Mouse (Mus musculus) retina, embryonic 14.5 days (tissue): Measurements from ENCODE around the gene Psmb9.
A peak's percentile ranks its signal among the peaks of the same experiment; 100 is the strongest.

Source experiments
- DNase-seq: peaks from one replicate; pipeline ENCODE4 v3.0.0-alpha.2; 2015; ENCODE audit warnings: low spot score

Psmb9 gene

DNA sequence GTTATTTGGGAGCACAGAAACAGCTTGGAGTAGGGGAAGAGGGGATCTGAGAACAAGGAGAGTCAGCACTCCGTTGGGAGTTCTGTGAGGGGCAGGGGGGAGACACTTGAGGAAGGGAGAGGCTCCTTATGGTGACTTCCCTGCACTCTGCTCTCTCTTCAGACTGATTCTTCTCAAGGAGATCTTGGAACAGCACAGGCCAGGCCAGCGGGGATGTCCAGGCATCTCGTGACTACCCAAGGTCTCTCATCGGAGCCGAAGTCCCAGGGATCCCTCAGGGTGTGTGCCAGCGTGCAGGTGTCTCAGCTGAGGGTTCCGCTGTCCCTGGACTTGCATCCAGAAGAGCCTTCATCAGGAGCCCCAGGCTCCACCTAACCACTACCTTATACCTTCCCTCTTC lies 48.9 kb downstream of the Psmb9 start:
- no peak for DNase-seq

DNA sequence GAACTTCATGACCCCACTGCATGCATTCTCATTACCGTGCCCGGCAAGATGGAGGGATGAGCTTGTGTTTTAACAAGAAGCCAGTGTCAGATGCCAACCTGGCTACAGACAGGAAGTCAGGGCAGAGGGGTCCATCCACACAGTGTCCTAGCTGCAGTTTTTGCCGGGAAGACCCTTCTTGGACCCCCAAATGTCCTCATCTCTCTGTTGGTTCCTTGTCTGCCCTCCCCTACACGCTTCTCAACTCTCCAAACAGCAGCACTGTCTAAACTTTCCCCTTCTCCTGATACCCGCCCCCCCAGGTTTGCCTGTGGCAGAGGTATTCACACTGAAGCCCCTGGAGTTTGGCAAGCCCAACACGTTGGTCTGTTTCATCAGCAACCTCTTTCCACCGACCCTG lies 50.0 kb downstream of the Psmb9 start:
- DNase-seq: no peak

DNA sequence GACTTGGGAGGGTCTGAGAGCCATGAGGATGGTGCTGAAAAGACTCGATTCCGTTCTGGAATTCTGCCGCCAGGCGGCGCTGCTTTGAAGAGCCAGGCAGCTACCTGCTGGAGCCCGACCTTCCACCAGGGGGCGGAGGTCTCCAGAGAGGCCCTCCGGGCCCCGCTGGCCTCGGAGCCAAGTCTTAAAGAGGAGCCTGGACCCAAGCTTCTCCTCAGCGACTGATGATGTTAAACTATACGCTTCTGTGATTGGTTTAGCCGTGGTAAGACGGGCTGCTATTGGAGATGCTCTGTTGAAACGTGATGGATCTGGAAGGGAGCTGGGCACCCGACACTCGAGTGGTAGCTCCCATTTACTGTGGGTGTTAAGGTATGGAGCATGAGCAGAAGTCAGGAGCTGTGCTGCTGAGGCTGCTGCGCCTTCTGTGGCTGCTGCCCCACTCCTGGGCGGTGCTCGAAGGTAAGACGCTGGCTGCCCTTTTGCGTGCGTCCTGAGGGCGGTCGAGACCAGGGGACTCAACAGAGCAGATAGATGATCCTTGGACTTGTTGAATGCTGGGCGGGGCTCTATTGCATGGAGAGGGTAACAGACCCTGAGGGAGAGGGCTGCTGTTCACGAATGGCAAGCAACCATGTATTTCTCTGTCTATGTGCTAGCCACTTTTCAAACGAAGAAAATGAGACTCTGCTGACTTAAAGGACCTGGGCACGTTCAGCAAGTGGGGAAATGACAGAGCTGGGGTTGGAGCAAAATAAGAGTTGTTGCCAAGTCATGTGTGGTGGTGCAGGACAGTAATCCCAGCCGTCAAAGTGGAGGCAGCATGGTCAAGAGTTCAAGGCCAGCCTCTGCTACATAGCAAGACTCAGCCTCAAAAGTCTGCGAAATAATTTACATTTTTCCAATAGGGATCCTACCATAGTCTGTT lies 52.0 kb downstream of the Psmb9 start:
- DNase-seq: peak; percentile 100

- DNase-seq: no peak
These were observed 53.1 kb downstream of the Psmb9 start for GRCm38 (mm10) chr17:34134451-34134850.

DNA sequence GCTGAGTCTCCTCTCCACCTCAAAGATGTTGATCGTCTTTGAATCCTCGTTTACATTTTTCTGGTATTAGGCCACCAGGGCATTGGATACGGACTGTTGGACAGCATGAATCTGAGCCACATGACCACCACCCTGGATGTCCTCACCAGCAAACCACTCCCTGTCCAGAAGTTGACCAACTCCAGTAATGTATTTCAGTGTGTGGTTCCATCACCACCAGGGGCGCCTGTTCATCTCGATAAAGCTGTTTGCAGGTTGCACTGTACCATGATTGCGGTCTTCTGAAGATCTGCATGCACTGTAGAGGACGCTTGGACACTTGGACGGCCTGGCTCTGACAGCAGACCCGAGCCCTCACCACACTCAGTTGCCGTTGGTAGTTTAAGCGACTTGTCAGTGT lies 54.3 kb downstream of the Psmb9 start:
- DNase-seq: no peak
